Mouse (Mus musculus): ENCODE measurements around the gene Ncf1. TPM values are rescaled to one million over a fixed set of nuclear protein-coding genes. Genes with fewer than 3 reads are reported as not detected.
A peak's percentile ranks its signal among the peaks of the same experiment; 100 is the strongest.

Gene Ncf1
- 2.1 TPM in 2 replicates for polyA plus RNA-seq (2015; fragmentation: Nextera tagmentation; extraction: Ambion mirVana)

- Histone ChIP-seq H3K27me3 (replicated peaks; ENCODE audit: control insufficient read depth, insufficient read depth, low read length) (no peaks in the 10 kb centered on the region), H3K9me3 (ENCODE audit: control insufficient read depth) (no peaks in the 10 kb centered on the region), H3K36me3 (ENCODE audit: control insufficient read depth, insufficient read depth) (no peaks in the 10 kb centered on the region; the same call in 1 of the 2 replicates), H3K4me3 (ENCODE audit: low read depth, low read length) (no peak within 1 kb of the TSS), H3K9ac (ENCODE audit: low read depth, low read length) (no peak within 1 kb of the TSS), H3K27ac (ENCODE audit: low read depth, low read length) (no peak within 1 kb of the TSS), H3K4me2 (replicated peaks; ENCODE audit: low read depth) (no peak within 1 kb of the TSS), H3K4me1 (replicated peaks; ENCODE audit: control insufficient read depth, insufficient read depth, low read length) (no peaks in the 10 kb centered on the region)
- ATAC-seq = no peak
- 87% methylated on average over 7 of the region's 7 CpGs for WGBS
- no peak for TF ChIP-seq CTCF (IDR thresholded peaks at IDR 0.05; ENCODE audit: low read depth)
These were observed at the start of gene Ncf1 for GRCm38 (mm10) chr5:134229391-134229790. Gene Ncf1, minus strand, starts transcription at chr5:134229625.

GRCm38 (mm10) chr5:134277109-134277508 is 47.7 kb upstream of the Ncf1 start:
- peaks cover 84% of the 10 kb centered on the region for H3K36me3 ChIP-seq (ENCODE audit: control insufficient read depth, insufficient read depth)
- ATAC-seq = no peak
- no peaks in the 10 kb centered on the region for H3K9me3 ChIP-seq (ENCODE audit: control insufficient read depth)
- TF ChIP-seq CTCF (IDR thresholded peaks at IDR 0.05; ENCODE audit: low read depth) = no peak
- H3K27ac ChIP-seq (ENCODE audit: low read depth, low read length) = no peak overlapping the region
- H3K9ac ChIP-seq (ENCODE audit: low read depth, low read length) = no peak overlapping the region
- no peaks in the 10 kb centered on the region for H3K4me1 ChIP-seq (replicated peaks; ENCODE audit: control insufficient read depth, insufficient read depth, low read length)
- H3K4me2 ChIP-seq (replicated peaks; ENCODE audit: low read depth) = no peak overlapping the region
- WGBS = 80% methylated on average over 4 of the region's 4 CpGs
- no peaks in the 10 kb centered on the region for H3K27me3 ChIP-seq (replicated peaks; ENCODE audit: control insufficient read depth, insufficient read depth, low read length)
- no peak overlapping the region for H3K4me3 ChIP-seq (ENCODE audit: low read depth, low read length)

- H3K9me3 ChIP-seq (ENCODE audit: control insufficient read depth) = no peaks in the 10 kb centered on the region
- no peak overlapping the region for H3K27ac ChIP-seq (ENCODE audit: low read depth, low read length)
- no peak overlapping the region for H3K9ac ChIP-seq (ENCODE audit: low read depth, low read length)
- H3K4me2 ChIP-seq (replicated peaks; ENCODE audit: low read depth) = peak overlapping the region; percentile 9; the same call in 1 of the 2 replicates
- no peak for TF ChIP-seq CTCF (IDR thresholded peaks at IDR 0.05; ENCODE audit: low read depth)
- H3K36me3 ChIP-seq (ENCODE audit: control insufficient read depth, insufficient read depth) = peaks cover 89% of the 10 kb centered on the region
- H3K27me3 ChIP-seq (replicated peaks; ENCODE audit: control insufficient read depth, insufficient read depth, low read length) = no peaks in the 10 kb centered on the region
- H3K4me3 ChIP-seq (ENCODE audit: low read depth, low read length) = no peak overlapping the region
- H3K4me1 ChIP-seq (replicated peaks; ENCODE audit: control insufficient read depth, insufficient read depth, low read length) = no peaks in the 10 kb centered on the region
- 81% methylated on average over 10 of the region's 10 CpGs for WGBS
- ATAC-seq = no peak
These were observed 46.1 kb upstream of the Ncf1 start for GRCm38 (mm10) chr5:134275556-134275955.

GRCm38 (mm10) chr5:134275021-134275420 is 45.6 kb upstream of the Ncf1 start:
- Histone ChIP-seq H3K9ac (ENCODE audit: low read depth, low read length) (no peak overlapping the region), H3K27ac (ENCODE audit: low read depth, low read length) (no peak overlapping the region; the same call in 1 of the 2 replicates), H3K4me2 (replicated peaks; ENCODE audit: low read depth) (peak overlapping the region; percentile 9; the same call in 1 of the 2 replicates), H3K27me3 (replicated peaks; ENCODE audit: control insufficient read depth, insufficient read depth, low read length) (no peaks in the 10 kb centered on the region), H3K4me1 (replicated peaks; ENCODE audit: control insufficient read depth, insufficient read depth, low read length) (no peaks in the 10 kb centered on the region), H3K4me3 (ENCODE audit: low read depth, low read length) (no peak overlapping the region), H3K36me3 (ENCODE audit: control insufficient read depth, insufficient read depth) (peaks cover 89% of the 10 kb centered on the region), H3K9me3 (ENCODE audit: control insufficient read depth) (no peaks in the 10 kb centered on the region)
- 54% methylated on average over 11 of the region's 11 CpGs for WGBS
- no peak for TF ChIP-seq CTCF (IDR thresholded peaks at IDR 0.05; ENCODE audit: low read depth)
- no peak for ATAC-seq

- no peak for ATAC-seq
- H3K9ac ChIP-seq (ENCODE audit: low read depth, low read length) = no peak overlapping the region
- H3K9me3 ChIP-seq (ENCODE audit: control insufficient read depth) = no peaks in the 10 kb centered on the region
- no peak for TF ChIP-seq CTCF (IDR thresholded peaks at IDR 0.05; ENCODE audit: low read depth)
- H3K4me3 ChIP-seq (ENCODE audit: low read depth, low read length) = no peak overlapping the region
- 84% methylated on average over 8 of the region's 8 CpGs for WGBS
- H3K4me2 ChIP-seq (replicated peaks; ENCODE audit: low read depth) = no peak overlapping the region
- no peaks in the 10 kb centered on the region for H3K4me1 ChIP-seq (replicated peaks; ENCODE audit: control insufficient read depth, insufficient read depth, low read length)
- H3K27ac ChIP-seq (ENCODE audit: low read depth, low read length) = peak overlapping the region; percentile 35; the same call in 1 of the 2 replicates
- no peaks in the 10 kb centered on the region for H3K27me3 ChIP-seq (replicated peaks; ENCODE audit: control insufficient read depth, insufficient read depth, low read length)
- peaks cover 88% of the 10 kb centered on the region for H3K36me3 ChIP-seq (ENCODE audit: control insufficient read depth, insufficient read depth)
These were observed 44.3 kb upstream of the Ncf1 start for GRCm38 (mm10) chr5:134273761-134274160.

GRCm38 (mm10) chr5:134272761-134273160 is 43.3 kb upstream of the Ncf1 start:
- no peak overlapping the region for H3K9ac ChIP-seq (ENCODE audit: low read depth, low read length)
- no peak overlapping the region for H3K4me3 ChIP-seq (ENCODE audit: low read depth, low read length)
- no peak for TF ChIP-seq CTCF (IDR thresholded peaks at IDR 0.05; ENCODE audit: low read depth)
- WGBS = 84% methylated on average over 11 of the region's 11 CpGs
- no peaks in the 10 kb centered on the region for H3K9me3 ChIP-seq (ENCODE audit: control insufficient read depth)
- no peak for ATAC-seq
- H3K36me3 ChIP-seq (ENCODE audit: control insufficient read depth, insufficient read depth) = peaks cover 88% of the 10 kb centered on the region
- H3K4me2 ChIP-seq (replicated peaks; ENCODE audit: low read depth) = no peak overlapping the region
- H3K27me3 ChIP-seq (replicated peaks; ENCODE audit: control insufficient read depth, insufficient read depth, low read length) = no peaks in the 10 kb centered on the region
- H3K27ac ChIP-seq (ENCODE audit: low read depth, low read length) = 0 out of 2 replicates have a peak overlapping the region, but pooled peaks have one; percentile 21
- no peaks in the 10 kb centered on the region for H3K4me1 ChIP-seq (replicated peaks; ENCODE audit: control insufficient read depth, insufficient read depth, low read length)

- no peaks in the 10 kb centered on the region for H3K9me3 ChIP-seq (ENCODE audit: control insufficient read depth)
- no peaks in the 10 kb centered on the region for H3K4me1 ChIP-seq (replicated peaks; ENCODE audit: control insufficient read depth, insufficient read depth, low read length)
- H3K36me3 ChIP-seq (ENCODE audit: control insufficient read depth, insufficient read depth) = peaks cover 87% of the 10 kb centered on the region
- H3K9ac ChIP-seq (ENCODE audit: low read depth, low read length) = no peak overlapping the region
- H3K27ac ChIP-seq (ENCODE audit: low read depth, low read length) = no peak overlapping the region
- WGBS = 87% methylated on average over 11 of the region's 11 CpGs
- no peak overlapping the region for H3K4me2 ChIP-seq (replicated peaks; ENCODE audit: low read depth)
- H3K4me3 ChIP-seq (ENCODE audit: low read depth, low read length) = no peak overlapping the region
- no peak for TF ChIP-seq CTCF (IDR thresholded peaks at IDR 0.05; ENCODE audit: low read depth)
- no peak for ATAC-seq
- H3K27me3 ChIP-seq (replicated peaks; ENCODE audit: control insufficient read depth, insufficient read depth, low read length) = no peaks in the 10 kb centered on the region
These were observed 42.0 kb upstream of the Ncf1 start for GRCm38 (mm10) chr5:134271421-134271820.

All from intestine, postnatal 0 days (tissue).